In the genomic region with DNA sequence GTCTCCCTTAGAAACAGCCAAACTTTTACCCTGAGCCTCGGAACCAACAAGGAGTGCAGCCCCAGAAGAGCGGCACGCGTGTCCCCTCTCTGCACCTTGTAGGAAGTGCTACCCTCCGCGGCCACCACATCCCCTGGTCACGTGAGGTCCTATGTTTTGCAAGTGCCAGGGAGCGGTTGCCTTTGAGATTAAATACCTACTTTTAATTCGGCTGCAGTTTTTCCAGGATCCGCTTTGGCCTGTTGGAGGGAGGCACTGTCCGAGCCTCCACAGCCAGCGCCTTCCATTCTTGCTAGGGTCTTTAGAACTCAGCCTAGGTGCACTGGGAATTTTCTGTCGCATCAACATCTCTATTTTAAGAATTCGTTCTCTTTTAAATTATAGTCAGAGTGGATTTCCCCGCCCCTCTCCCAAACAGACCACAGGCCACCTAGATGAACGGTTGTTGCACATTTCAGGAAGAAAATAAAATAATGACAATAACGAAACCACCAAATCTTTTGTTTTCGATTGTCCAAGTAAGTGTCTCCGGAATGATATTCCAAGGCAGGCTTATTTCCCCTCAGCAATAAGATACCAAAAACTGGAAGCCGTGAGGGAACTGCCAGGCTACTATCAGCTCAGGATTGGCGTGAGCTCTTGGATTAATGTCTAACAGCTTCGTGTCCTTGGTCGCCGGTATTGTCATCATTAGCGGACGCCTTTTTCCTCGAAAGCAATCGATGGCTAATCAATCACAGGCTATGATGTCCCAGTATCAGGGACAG, we compare ENCODE assay signal across 8 mouse cellular contexts. TPM values are rescaled to one million over a fixed set of nuclear protein-coding genes. Genes with fewer than 3 reads are reported as not detected.
A peak's percentile ranks its signal among the peaks of the same experiment; 100 is the strongest.
DNase-seq lines count a peak whose midpoint lies in the region; ATAC-seq and TF ChIP-seq lines count a peak whose summit lies in the region.

No protein-coding gene starts in this region.

- peak overlapping the region; percentile 85 for H3K27ac ChIP-seq in bone marrow, adult 2 months (ENCODE audit: control insufficient read depth, insufficient read depth, low read depth, low read length, poor library complexity)
- peak overlapping the region; percentile 45; the same call in 1 of the 2 replicates for H3K27ac ChIP-seq in liver, embryonic 12.5 days
- H3K27ac ChIP-seq in midbrain, postnatal 0 days (ENCODE audit: low read depth, low read length): no peak overlapping the region

- 0 out of 2 replicates have a peak, but pooled peaks cover 7% of the 10 kb centered on the region for H3K36me3 ChIP-seq in liver, embryonic 12.5 days
- no peaks in the 10 kb centered on the region for H3K36me3 ChIP-seq in midbrain, postnatal 0 days (ENCODE audit: insufficient read depth, low read length)

- peak overlapping the region; percentile 58 for H3K4me3 ChIP-seq in bone marrow, adult 2 months (replicated peaks; ENCODE audit: control insufficient read depth, low read depth, low read length)
- H3K4me3 ChIP-seq in liver, embryonic 12.5 days: peak overlapping the region; percentile 71
- H3K4me3 ChIP-seq in midbrain, postnatal 0 days (ENCODE audit: low read depth, low read length): no peak overlapping the region; the same call in 1 of the 2 replicates

- peaks cover 1% of the 10 kb centered on the region; the same call in 1 of the 2 replicates for H3K4me1 ChIP-seq in bone marrow, adult 2 months (ENCODE audit: control insufficient read depth, insufficient read depth, low read length)
- peaks cover 33% of the 10 kb centered on the region for H3K4me1 ChIP-seq in liver, embryonic 12.5 days
- no peaks in the 10 kb centered on the region for H3K4me1 ChIP-seq in midbrain, postnatal 0 days (ENCODE audit: insufficient read depth, low read length)

- H3K9ac ChIP-seq in liver, embryonic 12.5 days: peak overlapping the region; percentile 52
- no peak overlapping the region for H3K9ac ChIP-seq in midbrain, postnatal 0 days (replicated peaks; ENCODE audit: low read length, poor library complexity, severe bottlenecking)

- TF ChIP-seq CTCF in bone marrow, adult 2 months (IDR thresholded peaks at IDR 0.05; ENCODE audit: control insufficient read depth, insufficient read depth, low read length): no peak
- no peak for TF ChIP-seq CTCF in midbrain, postnatal 0 days (IDR thresholded peaks at IDR 0.05)

- H3K27me3 ChIP-seq in liver, embryonic 12.5 days (replicated peaks): peaks cover 98% of the 10 kb centered on the region
- H3K27me3 ChIP-seq in midbrain, postnatal 0 days (ENCODE audit: insufficient read depth, low read length): peaks cover 62% of the 10 kb centered on the region

- ATAC-seq in hematopoietic stem cell, adult 5-6 weeks (replicated peaks in 1 of 2; ENCODE audit: insufficient read depth in 1 of 2, low FRiP score in 2 of 2, low TSS enrichment in 1 of 2, low read depth in 1 of 2, poor library complexity in 2 of 2, severe bottlenecking in 2 of 2): peak; percentile 43 to 46; a peak in 3 of 4 replicates
- ATAC-seq in liver, embryonic 12.5 days: no peak
- no peak for ATAC-seq in midbrain, postnatal 0 days (ENCODE audit: low FRiP score)

- H3K9me3 ChIP-seq in liver, embryonic 12.5 days (replicated peaks): no peaks in the 10 kb centered on the region
- H3K9me3 ChIP-seq in midbrain, postnatal 0 days (ENCODE audit: low read length): no peaks in the 10 kb centered on the region

- WGBS in bone marrow, adult 2 months: 3% methylated on average over 28 of the region's 28 CpGs
- WGBS in liver, embryonic 12.5 days (ENCODE audit: insufficient replicate concordance): 3% methylated on average over 28 of the region's 28 CpGs
- 2% methylated on average over 28 of the region's 28 CpGs for WGBS in midbrain, postnatal 0 days

- 0 out of 2 replicates have a peak, but pooled peaks have one; percentile 29 for TF ChIP-seq POLR2A in bone marrow, adult 2 months (IDR thresholded peaks at IDR 0.05; ENCODE audit: borderline replicate concordance, control insufficient read depth, low read depth, low read length)

- peak overlapping the region; percentile 97 for H3K4me2 ChIP-seq in liver, embryonic 12.5 days
- H3K4me2 ChIP-seq in midbrain, postnatal 0 days (ENCODE audit: low read depth, low read length, poor library complexity, severe bottlenecking): peak overlapping the region; percentile 33; the same call in 1 of the 2 replicates

- DNase-seq in adrenal gland, adult (ENCODE audit: inconsistent age in 2 of 2, low spot score in 1 of 2): peak; percentile 37 to 65
- no peak for DNase-seq in adrenal gland, adult 18-20 months (ENCODE audit: low spot score in 2 of 2)
- no peak for DNase-seq in midbrain, postnatal 0 days (ENCODE audit: low spot score)
- no peak for DNase-seq in right cerebral cortex, postnatal 14 days
- no peak for DNase-seq in right cerebral cortex, postnatal 4 days

RNA-seq across cellular contexts. Expression of gene Hlx, which starts 1.1 kb away (rescaled TPM):
- 10 to 100 TPM; 10.7 to 11.1 TPM for total RNA-seq in adrenal gland, adult 18-20 months (2021)
- 14.0 and 29.3 TPM in 2 replicates for polyA plus RNA-seq in bone marrow, adult 2 months (2011; ENCODE audit: insufficient read depth, insufficient read length, low replicate concordance, missing spikeins)
- total RNA-seq in hematopoietic stem cell, adult 5-6 weeks (2017): 8.3 and 8.6 TPM in 2 replicates
- polyA plus RNA-seq in liver, embryonic 12.5 days (2016; fragmentation: Nextera tagmentation; extraction: Ambion mirVana): 26.5 and 31.2 TPM in 2 replicates
- 0.71 and 1.5 TPM in 2 replicates for total RNA-seq in midbrain, postnatal 0 days (2014; rRNA removed)
- 1.5 and 1.9 TPM in 2 replicates for polyA plus RNA-seq in midbrain, postnatal 0 days (2015; fragmentation: Nextera tagmentation; extraction: Ambion mirVana)

Comparison
In these comparisons a context has a peak if more than half of its experiments do, and no peak if none do; other contexts are left out.
1. DNase-seq: peak in adrenal gland, adult (2 of 2); none in adrenal gland, adult 18-20 months (0 of 2), midbrain, postnatal 0 days (single experiment), right cerebral cortex, postnatal 14 days (single experiment) and right cerebral cortex, postnatal 4 days (single experiment).
2. ATAC-seq: peak in hematopoietic stem cell, adult 5-6 weeks (2 of 2); none in liver, embryonic 12.5 days (single experiment) and midbrain, postnatal 0 days (single experiment).